In genomic region chr10:17722653-17723410, GRCm38 (mm10) we compare ENCODE assay signal across 8 mouse cellular contexts. TPM values are rescaled to one million over a fixed set of nuclear protein-coding genes. Genes with fewer than 3 reads are reported as not detected.
DNase-seq lines count a peak whose midpoint lies in the region; ATAC-seq lines count a peak whose summit lies in the region.

Gene Cited2, plus strand, starts transcription at chr10:17723218.

- H3K4me1 ChIP-seq in heart, embryonic 13.5 days: peaks cover 59% of the 10 kb centered on the region
- peaks cover 74% of the 10 kb centered on the region for H3K4me1 ChIP-seq in liver, embryonic 12.5 days
- peaks cover 8% of the 10 kb centered on the region; the same call in 1 of the 2 replicates for H3K4me1 ChIP-seq in stomach, embryonic 15.5 days

- H3K36me3 ChIP-seq in heart, embryonic 13.5 days: peaks cover 3% of the 10 kb centered on the region
- H3K36me3 ChIP-seq in liver, embryonic 12.5 days: peaks cover 17% of the 10 kb centered on the region; the same call in 1 of the 2 replicates
- H3K36me3 ChIP-seq in stomach, embryonic 15.5 days: no peaks in the 10 kb centered on the region

- under 1% methylated on average over 55 of the region's 55 CpGs for WGBS in heart, embryonic 13.5 days
- under 1% methylated on average over 55 of the region's 55 CpGs for WGBS in liver, embryonic 12.5 days (ENCODE audit: insufficient replicate concordance)
- under 1% methylated on average over 55 of the region's 55 CpGs for WGBS in stomach, embryonic 15.5 days

- H3K9ac ChIP-seq in heart, embryonic 13.5 days: peak within 1 kb of the TSS; percentile 99
- H3K9ac ChIP-seq in liver, embryonic 12.5 days: peak within 1 kb of the TSS; percentile 95
- peak within 1 kb of the TSS; percentile 71 for H3K9ac ChIP-seq in stomach, embryonic 15.5 days

- peak; percentile 81 for ATAC-seq in erythroid progenitor cell, adult 5-6 weeks (replicated peaks; ENCODE audit: low FRiP score, poor library complexity, severe bottlenecking)
- ATAC-seq in heart, embryonic 13.5 days (ENCODE audit: extremely low read depth, insufficient number of reproducible peaks, low FRiP score, low TSS enrichment): peak; percentile 77
- peak; percentile 80 for ATAC-seq in liver, embryonic 12.5 days
- ATAC-seq in stomach, embryonic 15.5 days (ENCODE audit: insufficient read depth, low FRiP score, low read depth): peak; percentile 83

- peak within 1 kb of the TSS; percentile 90 for H3K4me3 ChIP-seq in heart, embryonic 13.5 days
- peak within 1 kb of the TSS; percentile 91 for H3K4me3 ChIP-seq in liver, embryonic 12.5 days
- H3K4me3 ChIP-seq in stomach, embryonic 15.5 days (replicated peaks): peak within 1 kb of the TSS; percentile 74

- H3K4me2 ChIP-seq in heart, embryonic 13.5 days: peak within 1 kb of the TSS; percentile 92
- H3K4me2 ChIP-seq in liver, embryonic 12.5 days: peak within 1 kb of the TSS; percentile 97
- H3K4me2 ChIP-seq in stomach, embryonic 15.5 days: peak within 1 kb of the TSS; percentile 77

- peak within 1 kb of the TSS; percentile 99 for H3K27ac ChIP-seq in heart, embryonic 13.5 days (replicated peaks)
- H3K27ac ChIP-seq in liver, embryonic 12.5 days: peak within 1 kb of the TSS; percentile 98
- peak within 1 kb of the TSS; percentile 97 for H3K27ac ChIP-seq in stomach, embryonic 15.5 days

- H3K9me3 ChIP-seq in heart, embryonic 13.5 days: no peaks in the 10 kb centered on the region
- H3K9me3 ChIP-seq in liver, embryonic 12.5 days (replicated peaks): no peaks in the 10 kb centered on the region
- H3K9me3 ChIP-seq in stomach, embryonic 15.5 days: no peaks in the 10 kb centered on the region

- H3K27me3 ChIP-seq in heart, embryonic 13.5 days (replicated peaks): no peaks in the 10 kb centered on the region
- H3K27me3 ChIP-seq in liver, embryonic 12.5 days (replicated peaks): no peaks in the 10 kb centered on the region
- no peaks in the 10 kb centered on the region for H3K27me3 ChIP-seq in stomach, embryonic 15.5 days (replicated peaks)

- DNase-seq in CD4-positive helper T cell, adult 2 months (ENCODE audit: low read depth, low spot score): peak; percentile 96
- peak; percentile 91 for DNase-seq in brain, embryonic 18.5 days (ENCODE audit: low read depth, low spot score)
- DNase-seq in kidney, postnatal 10 days: peak; percentile 98
- peak; percentile 94 to 95 for DNase-seq in natural killer cell, adult 2 months (ENCODE audit: low spot score in 2 of 2)

RNA-seq across cellular contexts. Expression of gene Cited2, which starts in this region (rescaled TPM):
- 32.4 and 38.6 TPM in 2 replicates for total RNA-seq in erythroid progenitor cell, adult 5-6 weeks (2015; ENCODE audit: low replicate concordance)
- total RNA-seq in erythroid progenitor cell, adult 5-6 weeks (2017; ENCODE audit: low replicate concordance): 9.8 and 40.0 TPM in 2 replicates
- 28.2 and 28.9 TPM in 2 replicates for polyA plus RNA-seq in heart, embryonic 13.5 days (2015; fragmentation: Nextera tagmentation; extraction: Ambion mirVana)
- polyA plus RNA-seq in liver, embryonic 12.5 days (2016; fragmentation: Nextera tagmentation; extraction: Ambion mirVana): 35.3 and 36.7 TPM in 2 replicates
- polyA plus RNA-seq in stomach, embryonic 15.5 days (2015; fragmentation: Nextera tagmentation; extraction: Ambion mirVana): 35.6 and 36.7 TPM in 2 replicates

Comparison
In these comparisons a context has a peak if more than half of its experiments do, and no peak if none do; other contexts are left out.
1. Peak in every context shown above with its lines: DNase-seq, ATAC-seq, H3K4me3 ChIP-seq and H3K27ac ChIP-seq.